In genomic region chr6:147492551-147492950, GRCm38 (mm10) we compare ENCODE assay signal across 20 mouse cellular contexts.
"Had no signal": no experiment of that assay in that cellular context is flagged by ENCODE, and none has a peak within 500 bp of the region (broad histone marks: within the 10 kb centered on the region; RNA-seq: fewer than 3 reads in every experiment).

No protein-coding gene starts in this region.

- H3K9ac ChIP-seq: limb, embryonic 12.5 days; limb, embryonic 15.5 days; liver, embryonic 14.5 days; liver, postnatal 0 days; lung, embryonic 14.5 days; midbrain, embryonic 13.5 days; stomach, embryonic 15.5 days had no signal

- H3K4me1 ChIP-seq: limb, embryonic 12.5 days; limb, embryonic 15.5 days; megakaryocyte, embryonic 14.5 days; midbrain, embryonic 10.5 days; midbrain, embryonic 13.5 days; stomach, embryonic 15.5 days had no signal

- ATAC-seq: liver, postnatal 0 days; lung, postnatal 0 days; midbrain, embryonic 13.5 days had no signal

- H3K27me3 ChIP-seq: limb, embryonic 12.5 days; limb, embryonic 15.5 days; midbrain, embryonic 13.5 days; stomach, embryonic 15.5 days had no signal

- H3K9me3 ChIP-seq: limb, embryonic 12.5 days; limb, embryonic 15.5 days; megakaryocyte, embryonic 14.5 days; midbrain, embryonic 10.5 days; midbrain, embryonic 13.5 days; stomach, embryonic 15.5 days had no signal

- H3K36me3 ChIP-seq: limb, embryonic 12.5 days; limb, embryonic 15.5 days; midbrain, embryonic 10.5 days; stomach, embryonic 15.5 days had no signal

- H3K4me3 ChIP-seq: limb, embryonic 12.5 days; limb, embryonic 15.5 days; megakaryocyte, embryonic 14.5 days; midbrain, embryonic 10.5 days; midbrain, embryonic 13.5 days; stomach, embryonic 15.5 days had no signal

- DNase-seq: kidney, adult 2 months; kidney, postnatal 14 days; kidney, postnatal 4 days; left cerebral cortex, postnatal 4 days; liver, postnatal 0 days; lung, embryonic 14.5 days; retina, postnatal 1 day; right cerebral cortex, postnatal 25 days; spleen, adult 18-20 months; thymus, postnatal 25 days had no signal

- H3K27ac ChIP-seq: limb, embryonic 12.5 days; limb, embryonic 15.5 days; liver, embryonic 14.5 days; macrophage; midbrain, embryonic 10.5 days; midbrain, embryonic 13.5 days; stomach, embryonic 15.5 days had no signal

- H3K4me2 ChIP-seq: limb, embryonic 12.5 days; limb, embryonic 15.5 days; liver, embryonic 11.5 days; lung, embryonic 14.5 days; midbrain, embryonic 13.5 days; stomach, embryonic 15.5 days had no signal
